Mouse (Mus musculus): Measurements from ENCODE around the gene Rgs2. TPM values are rescaled to one million over a fixed set of nuclear protein-coding genes. Genes with fewer than 3 reads are reported as not detected.

Gene Rgs2
- polyA plus RNA-seq, 1 experiment, result 22.9 TPM

DNA sequence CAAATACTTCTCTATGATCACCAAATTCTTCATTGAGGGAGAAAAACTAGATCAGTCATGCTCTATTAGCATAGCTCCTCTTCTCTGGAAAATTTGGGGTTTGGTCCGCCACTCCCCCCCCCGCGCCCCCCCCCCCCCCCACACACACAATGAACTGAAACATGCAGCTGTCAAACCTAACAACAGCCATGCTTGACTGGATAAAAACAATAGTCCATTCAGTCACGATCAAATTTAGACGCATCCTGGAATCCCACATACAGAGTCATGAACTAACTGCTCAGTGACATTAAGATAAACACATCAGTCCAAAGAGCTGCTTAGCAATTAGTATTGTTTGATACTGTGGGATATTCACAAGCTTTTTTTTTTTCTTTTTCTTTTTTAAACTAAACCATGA, 14.2 kb downstream of the Rgs2 start:
- no peak for DNase-seq
- 22% methylated on average over 5 of the region's 5 CpGs for WGBS
- TF ChIP-seq CTCF (IDR thresholded peaks at IDR 0.05; ENCODE audit: insufficient read depth, low read length) (no peak), POLR2A (IDR thresholded peaks at IDR 0.05; ENCODE audit: borderline replicate concordance, extremely low read depth, low read depth, low read length) (no peak)
- H3K4me1 ChIP-seq (ENCODE audit: control insufficient read depth, insufficient read depth, low read length), result no peaks in the 10 kb centered on the region; the same call in 1 of the 2 replicates
- no peak overlapping the region for H3K4me3 ChIP-seq (replicated peaks; ENCODE audit: extremely low read depth, low read depth, low read length)

DNA sequence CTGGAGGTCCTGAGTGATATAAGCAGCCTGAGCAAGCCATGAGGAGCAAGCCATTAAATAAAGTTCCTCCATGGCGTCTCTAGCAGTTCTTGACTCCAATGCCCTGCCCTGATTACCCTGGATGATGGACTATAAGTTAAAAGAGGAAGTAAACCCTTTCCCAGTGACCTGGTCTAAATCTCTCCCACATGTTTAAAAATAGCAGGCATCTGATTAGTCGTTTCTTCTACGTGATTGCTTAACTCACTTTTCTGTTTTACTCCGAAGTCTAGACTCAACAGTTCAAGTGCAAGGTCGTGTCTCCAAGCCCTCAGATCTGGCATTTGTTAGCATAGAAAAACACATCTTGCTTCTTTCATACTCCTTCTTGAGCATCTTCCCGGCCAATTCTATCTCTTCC, 15.2 kb downstream of the Rgs2 start:
- no peak for TF ChIP-seq CTCF (IDR thresholded peaks at IDR 0.05; ENCODE audit: insufficient read depth, low read length)
- no peak for TF ChIP-seq POLR2A (IDR thresholded peaks at IDR 0.05; ENCODE audit: borderline replicate concordance, extremely low read depth, low read depth, low read length)
- Histone ChIP-seq H3K4me1 (ENCODE audit: control insufficient read depth, insufficient read depth, low read length) (no peaks in the 10 kb centered on the region; the same call in 1 of the 2 replicates), H3K4me3 (replicated peaks; ENCODE audit: extremely low read depth, low read depth, low read length) (no peak overlapping the region)
- no peak for DNase-seq
- WGBS, result 65% methylated on average over 6 of the region's 6 CpGs

DNA sequence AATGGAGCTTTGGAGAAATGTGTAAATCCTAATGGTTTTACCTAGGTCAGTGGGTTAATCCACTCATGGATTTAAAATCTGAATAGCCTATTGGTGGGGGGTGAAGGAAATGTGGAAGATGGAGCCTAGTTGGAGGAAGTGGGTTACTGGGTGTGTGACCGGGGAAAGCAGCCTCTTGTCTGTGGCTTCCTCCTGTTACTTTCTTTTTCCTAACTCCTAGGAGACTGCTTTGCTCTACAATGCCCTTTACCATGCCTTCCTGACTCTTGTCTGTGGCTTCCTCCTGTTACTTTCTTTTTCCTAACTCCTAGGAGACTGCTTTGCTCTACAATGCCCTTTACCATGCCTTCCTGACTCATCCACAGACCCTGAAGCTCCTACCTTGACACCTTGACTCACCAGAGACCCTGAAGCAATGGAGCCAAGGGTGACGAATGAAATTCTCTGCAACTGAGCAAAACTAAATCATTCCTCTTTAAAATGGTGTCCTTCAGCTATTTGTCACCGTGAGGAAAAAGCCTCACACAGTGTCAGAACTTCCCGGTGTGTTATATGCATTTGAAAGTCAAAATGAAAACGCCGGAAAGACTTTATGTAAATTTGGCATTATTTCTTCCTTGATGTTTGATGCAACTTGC, 18.9 kb downstream of the Rgs2 start:
- WGBS, result 83% methylated on average over 6 of the region's 6 CpGs
- Histone ChIP-seq H3K4me3 (replicated peaks; ENCODE audit: extremely low read depth, low read depth, low read length) (no peak overlapping the region), H3K4me1 (ENCODE audit: control insufficient read depth, insufficient read depth, low read length) (no peaks in the 10 kb centered on the region; the same call in 1 of the 2 replicates)
- no peak for TF ChIP-seq POLR2A (IDR thresholded peaks at IDR 0.05; ENCODE audit: borderline replicate concordance, extremely low read depth, low read depth, low read length)
- no peak for TF ChIP-seq CTCF (IDR thresholded peaks at IDR 0.05; ENCODE audit: insufficient read depth, low read length)
- DNase-seq, result no peak

DNA sequence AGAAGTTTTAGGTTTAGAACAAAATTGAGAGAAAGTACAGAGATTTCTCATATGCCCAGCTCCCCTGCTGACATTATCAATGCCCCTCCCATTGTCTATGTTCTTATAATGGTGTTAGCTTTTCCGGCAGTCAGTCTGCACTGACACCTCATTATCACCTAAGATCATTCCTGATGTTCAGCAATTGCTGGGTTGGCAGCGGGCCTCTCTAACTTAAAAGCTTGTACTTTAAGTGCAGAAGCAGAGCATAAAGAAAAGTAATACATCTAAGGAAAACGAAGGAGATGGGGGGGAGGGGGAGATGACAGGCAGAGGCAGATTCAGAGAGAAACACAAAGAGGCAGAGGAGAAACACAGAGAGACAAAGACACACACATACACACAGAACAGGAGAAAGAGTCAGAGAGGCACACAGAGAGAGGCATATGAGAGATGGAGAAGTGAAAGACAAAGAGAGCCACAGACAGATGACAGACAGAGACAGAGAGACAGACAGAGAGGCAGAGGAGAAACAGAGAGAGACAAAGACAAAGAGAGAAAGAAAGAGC, 21.1 kb downstream of the Rgs2 start:
- WGBS, result 31% methylated on average over 3 of the region's 3 CpGs
- TF ChIP-seq CTCF (IDR thresholded peaks at IDR 0.05; ENCODE audit: insufficient read depth, low read length) (no peak), POLR2A (IDR thresholded peaks at IDR 0.05; ENCODE audit: borderline replicate concordance, extremely low read depth, low read depth, low read length) (no peak)
- Histone ChIP-seq H3K4me3 (replicated peaks; ENCODE audit: extremely low read depth, low read depth, low read length) (no peak overlapping the region), H3K4me1 (ENCODE audit: control insufficient read depth, insufficient read depth, low read length) (no peaks in the 10 kb centered on the region)
- no peak for DNase-seq

DNA sequence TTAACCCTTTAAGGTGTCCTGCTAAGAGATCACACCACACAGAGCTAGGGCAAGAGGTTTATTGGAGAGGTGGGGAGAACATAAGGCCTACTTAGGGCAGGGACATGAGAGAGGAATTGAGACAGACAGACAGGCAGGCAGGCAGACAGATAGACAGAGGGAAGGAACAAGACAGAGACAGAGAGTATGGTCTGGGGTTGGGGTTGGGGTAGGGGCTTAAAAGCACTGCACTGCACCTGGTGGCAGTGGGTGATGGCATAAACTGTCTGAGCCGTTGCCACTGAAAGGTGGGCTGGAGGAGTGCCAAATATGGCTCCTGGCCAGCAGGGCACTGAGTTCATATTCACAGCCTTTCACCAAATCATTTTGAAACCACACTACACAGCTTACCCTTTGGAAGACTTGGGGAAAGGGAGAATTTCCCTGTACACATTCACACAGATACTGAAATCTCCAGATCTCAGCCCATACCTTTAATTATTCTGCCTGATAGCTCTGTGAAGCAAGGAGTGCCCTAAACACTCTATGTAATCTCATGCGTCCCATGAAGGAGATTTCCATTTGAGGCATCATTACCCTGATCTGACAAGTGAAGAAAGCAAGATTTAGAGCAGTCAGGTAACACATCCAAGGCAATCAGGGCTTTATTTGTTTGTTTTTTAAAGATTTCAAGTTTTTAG, 21.7 kb downstream of the Rgs2 start:
- 52% methylated on average over 2 of the region's 2 CpGs for WGBS
- no peak for DNase-seq
- no peak for TF ChIP-seq CTCF (IDR thresholded peaks at IDR 0.05; ENCODE audit: insufficient read depth, low read length)
- no peak for TF ChIP-seq POLR2A (IDR thresholded peaks at IDR 0.05; ENCODE audit: borderline replicate concordance, extremely low read depth, low read depth, low read length)
- Histone ChIP-seq H3K4me1 (ENCODE audit: control insufficient read depth, insufficient read depth, low read length) (no peaks in the 10 kb centered on the region), H3K4me3 (replicated peaks; ENCODE audit: extremely low read depth, low read depth, low read length) (no peak overlapping the region)

DNA sequence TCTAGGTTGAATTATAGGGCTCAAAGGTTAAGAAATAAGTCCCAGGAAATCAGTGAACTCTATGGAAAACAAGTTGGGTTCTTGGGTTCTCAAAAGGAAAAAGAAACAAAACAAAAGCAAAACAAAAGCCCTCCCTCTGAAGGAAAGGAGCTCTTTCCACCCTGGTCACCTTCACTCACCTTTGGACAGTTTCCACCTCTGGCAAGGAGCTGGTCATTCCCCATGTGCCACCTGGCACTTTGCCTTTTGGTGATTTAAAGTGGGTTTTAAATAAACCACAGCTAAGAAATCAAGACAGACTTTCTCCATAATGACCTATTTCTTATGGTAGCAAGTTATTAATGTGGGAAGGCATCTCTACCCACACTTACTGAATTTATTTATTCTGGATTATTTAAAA, 23.1 kb downstream of the Rgs2 start:
- H3K4me3 ChIP-seq (replicated peaks; ENCODE audit: extremely low read depth, low read depth, low read length), result no peak overlapping the region
- TF ChIP-seq POLR2A (IDR thresholded peaks at IDR 0.05; ENCODE audit: borderline replicate concordance, extremely low read depth, low read depth, low read length) (no peak), CTCF (IDR thresholded peaks at IDR 0.05; ENCODE audit: insufficient read depth, low read length) (no peak)

DNA sequence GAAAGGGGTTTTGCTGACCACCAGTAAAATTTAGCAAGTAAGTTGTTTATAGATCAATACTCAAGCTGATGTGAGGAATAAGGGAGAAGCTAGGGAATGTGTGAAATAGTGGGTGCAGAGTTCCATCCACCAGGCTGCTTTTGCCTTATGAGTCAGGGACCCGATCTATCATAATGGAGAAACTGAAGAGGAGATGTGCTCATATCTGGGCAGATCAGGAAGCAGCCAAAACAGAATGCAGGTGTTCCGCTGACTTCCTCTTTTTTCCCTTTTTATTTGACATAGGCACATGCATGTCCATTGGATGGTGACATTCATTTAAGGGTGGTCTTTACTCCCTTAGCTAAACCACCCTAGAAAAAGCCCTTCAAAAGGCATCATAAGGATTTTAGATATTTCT, 29.3 kb downstream of the Rgs2 start:
- no peak for TF ChIP-seq CTCF (IDR thresholded peaks at IDR 0.05; ENCODE audit: insufficient read depth, low read length)
- no peak for TF ChIP-seq POLR2A (IDR thresholded peaks at IDR 0.05; ENCODE audit: borderline replicate concordance, extremely low read depth, low read depth, low read length)
- no peak for DNase-seq
- WGBS, result 85% methylated on average over 2 of the region's 2 CpGs

More for the DNA sequence above, 23.1 kb downstream of the Rgs2 start:
- H3K4me1 ChIP-seq (ENCODE audit: control insufficient read depth, insufficient read depth, low read length), result no peaks in the 10 kb centered on the region
- no peak for DNase-seq

DNA sequence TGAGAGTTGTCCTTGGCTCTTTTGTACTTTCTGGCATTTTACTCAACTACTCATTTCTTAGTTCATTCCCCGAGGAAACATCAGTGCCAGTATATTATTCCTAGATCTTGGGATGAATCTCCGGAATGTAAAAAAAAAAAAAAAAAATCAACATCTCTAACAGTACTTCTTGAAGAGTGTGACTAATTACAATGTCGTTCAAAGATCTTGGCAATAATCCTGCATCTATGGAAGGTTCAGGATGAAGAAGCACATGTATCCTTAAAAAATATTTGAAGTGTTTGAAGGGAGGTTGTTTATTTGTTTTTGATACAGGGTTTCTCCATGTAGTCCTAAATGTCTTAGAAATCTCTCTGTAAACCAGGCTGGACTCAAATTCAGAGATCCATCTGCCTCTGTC, 41.7 kb downstream of the Rgs2 start:
- no peaks in the 10 kb centered on the region for H3K4me1 ChIP-seq (ENCODE audit: control insufficient read depth, insufficient read depth, low read length)
- no peak for DNase-seq
- TF ChIP-seq POLR2A (IDR thresholded peaks at IDR 0.05; ENCODE audit: borderline replicate concordance, extremely low read depth, low read depth, low read length) (no peak), CTCF (IDR thresholded peaks at IDR 0.05; ENCODE audit: insufficient read depth, low read length) (no peak)
- H3K4me3 ChIP-seq (replicated peaks; ENCODE audit: extremely low read depth, low read depth, low read length), result no peak overlapping the region
- 53% methylated on average over 3 of the region's 3 CpGs for WGBS

More for the DNA sequence above, 29.3 kb downstream of the Rgs2 start:
- no peak overlapping the region for H3K4me3 ChIP-seq (replicated peaks; ENCODE audit: extremely low read depth, low read depth, low read length)
- no peaks in the 10 kb centered on the region for H3K4me1 ChIP-seq (ENCODE audit: control insufficient read depth, insufficient read depth, low read length)

DNA sequence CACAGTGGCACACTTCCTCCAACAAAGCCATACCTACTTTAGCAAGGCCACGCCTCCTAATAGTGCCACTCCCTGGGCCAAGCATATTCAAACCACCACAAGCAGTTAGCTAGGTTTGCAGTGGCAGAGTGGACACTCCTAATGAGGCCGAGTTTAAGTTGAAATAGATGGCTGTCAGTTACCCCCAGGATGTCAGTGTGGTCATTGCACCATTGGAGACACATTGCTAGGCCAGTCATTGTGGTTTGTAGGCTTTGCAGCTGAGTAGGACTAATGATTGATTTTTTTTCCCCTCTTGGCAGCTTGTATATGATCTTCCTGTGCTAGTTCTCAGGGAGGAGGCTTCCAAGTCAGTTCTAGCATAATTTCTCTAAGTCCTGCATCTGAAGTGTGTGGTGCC, 43.6 kb downstream of the Rgs2 start:
- no peak for TF ChIP-seq POLR2A (IDR thresholded peaks at IDR 0.05; ENCODE audit: borderline replicate concordance, extremely low read depth, low read depth, low read length)
- no peak for TF ChIP-seq CTCF (IDR thresholded peaks at IDR 0.05; ENCODE audit: insufficient read depth, low read length)
- Histone ChIP-seq H3K4me1 (ENCODE audit: control insufficient read depth, insufficient read depth, low read length) (no peaks in the 10 kb centered on the region; the same call in 1 of the 2 replicates), H3K4me3 (replicated peaks; ENCODE audit: extremely low read depth, low read depth, low read length) (no peak overlapping the region)
- no peak for DNase-seq
- 93% methylated on average over 2 of the region's 2 CpGs for WGBS

DNA sequence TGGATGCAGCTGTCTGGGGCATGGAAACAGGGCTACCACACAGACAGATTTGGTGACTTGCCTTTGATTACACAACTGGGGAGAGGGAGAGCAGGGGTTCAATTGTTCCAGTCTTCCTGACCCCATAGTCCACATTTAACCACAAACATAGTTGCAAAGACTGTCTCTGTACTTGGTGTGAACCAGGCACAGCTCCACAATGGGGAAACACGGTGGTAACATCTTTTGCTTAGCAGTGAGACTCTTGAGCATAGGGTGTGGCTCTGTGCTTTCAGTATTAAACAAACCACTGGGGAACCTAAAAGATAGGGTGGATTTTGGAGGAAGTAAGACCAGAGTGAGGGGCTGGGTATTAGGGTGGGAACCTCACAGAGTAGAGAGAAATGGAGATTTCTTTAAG, 47.9 kb downstream of the Rgs2 start:
- no peaks in the 10 kb centered on the region; the same call in 1 of the 2 replicates for H3K4me1 ChIP-seq (ENCODE audit: control insufficient read depth, insufficient read depth, low read length)
- DNase-seq, result no peak
- TF ChIP-seq POLR2A (IDR thresholded peaks at IDR 0.05; ENCODE audit: borderline replicate concordance, extremely low read depth, low read depth, low read length) (no peak), CTCF (IDR thresholded peaks at IDR 0.05; ENCODE audit: insufficient read depth, low read length) (no peak)
- WGBS, result 24% methylated on average over 1 of the region's 1 CpGs
- no peak overlapping the region for H3K4me3 ChIP-seq (replicated peaks; ENCODE audit: extremely low read depth, low read depth, low read length)
